Mouse (Mus musculus): ENCODE data around the gene Wdr45.

The Wdr45 gene

DNA sequence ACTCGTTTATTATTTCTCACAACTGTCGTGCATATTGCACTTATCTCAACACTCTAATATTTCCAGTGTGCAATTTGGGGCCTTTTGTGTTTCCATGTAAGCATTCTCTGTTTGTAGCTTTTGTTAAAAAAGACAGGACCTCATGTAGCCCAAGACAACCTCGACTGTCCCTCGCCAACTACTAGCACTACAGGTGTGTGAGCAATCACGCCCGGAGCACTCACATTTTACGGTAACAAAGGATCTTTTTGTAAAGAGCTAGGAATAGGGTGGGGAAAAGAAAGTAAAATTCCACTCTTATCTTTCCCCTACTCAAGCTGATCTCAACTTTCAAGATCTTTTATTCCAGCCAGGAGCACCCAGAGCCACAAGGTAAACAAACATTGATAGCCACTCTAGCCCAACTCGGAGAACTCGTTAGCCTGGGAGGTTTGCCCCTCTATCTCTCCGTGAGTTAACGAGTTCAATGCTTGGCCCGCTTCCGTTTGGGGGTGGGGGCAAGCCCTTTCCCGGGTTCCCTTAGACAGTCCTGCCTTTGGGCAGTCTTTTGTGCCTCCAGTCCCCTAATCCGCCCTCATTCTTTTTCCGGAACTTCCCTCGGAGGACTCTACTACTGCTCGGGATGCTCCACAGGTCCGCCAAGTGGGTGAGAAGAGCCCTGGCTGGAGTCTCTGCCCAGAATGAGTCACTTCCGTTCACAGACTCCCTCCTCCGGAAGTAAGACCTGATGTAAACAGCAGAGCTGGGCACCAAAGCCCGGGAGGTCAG lies 7.6 kb downstream of the Wdr45 start, which contains the start of gene Gm45208:
Gene Gm45208 (plus strand): TSS at position 732 of the 768 bp plus-strand sequence.
- peak; percentile 86 for DNase-seq (ENCODE audit: low read depth)

DNA sequence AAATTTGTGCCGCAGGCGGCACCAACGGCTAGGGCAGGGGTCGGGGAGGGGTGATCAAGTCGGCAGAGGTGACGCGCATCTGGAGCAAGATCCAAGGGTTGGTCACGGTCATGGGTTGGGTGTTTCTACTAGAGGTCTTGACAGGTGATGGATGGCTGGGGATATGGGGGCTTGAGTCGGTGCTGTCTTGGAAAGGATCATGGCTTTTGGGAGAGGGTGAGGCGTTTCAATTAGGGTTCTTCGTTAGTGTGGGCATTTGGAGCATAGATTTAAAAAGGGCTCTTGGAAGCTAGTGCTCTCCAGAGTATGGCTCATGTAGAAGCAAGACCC lies 8.1 kb downstream of the Wdr45 start:
- no peak for DNase-seq (ENCODE audit: low read depth)

DNA sequence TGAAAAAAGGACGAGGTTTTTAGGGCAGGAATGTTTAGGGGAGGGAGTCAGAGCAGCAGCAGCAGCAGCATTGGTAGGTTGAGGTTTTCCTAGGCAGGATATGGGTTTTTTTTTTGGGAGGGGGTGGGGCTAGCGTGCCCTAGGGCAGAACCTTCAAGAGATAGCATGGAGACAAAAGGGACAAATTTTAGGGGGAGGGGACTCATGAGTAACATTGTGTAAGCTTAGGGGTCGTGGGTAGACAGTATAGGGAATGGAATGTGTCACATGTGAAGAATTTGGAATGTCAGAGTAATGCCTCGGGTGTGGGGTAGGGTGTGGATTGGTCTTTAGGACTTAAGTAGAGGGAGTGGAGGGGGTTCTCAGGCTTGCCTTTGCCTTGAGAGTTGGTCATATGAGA lies 8.6 kb downstream of the Wdr45 start:
- peak; percentile 63 for DNase-seq (ENCODE audit: low read depth)

DNA sequence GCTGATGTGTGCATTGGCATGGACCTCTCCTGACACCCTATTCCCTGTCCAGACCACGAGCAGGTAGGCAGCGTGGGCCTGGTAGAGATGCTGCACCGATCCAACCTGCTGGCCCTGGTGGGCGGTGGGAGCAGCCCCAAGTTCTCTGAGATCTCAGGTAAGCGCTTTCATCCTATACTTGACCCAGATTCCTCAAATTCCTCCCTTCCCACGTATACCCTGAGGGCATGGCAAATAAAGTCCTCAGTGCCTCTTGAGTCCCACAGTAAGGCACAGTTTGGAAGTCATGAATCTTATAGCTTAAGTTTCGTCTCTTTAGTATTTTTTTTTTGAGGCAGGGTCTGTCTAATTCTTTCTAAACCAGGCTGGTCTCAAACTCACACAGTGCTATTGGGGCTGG lies 10.0 kb downstream of the Wdr45 start:
- DNase-seq (ENCODE audit: low read depth), result no peak

DNA sequence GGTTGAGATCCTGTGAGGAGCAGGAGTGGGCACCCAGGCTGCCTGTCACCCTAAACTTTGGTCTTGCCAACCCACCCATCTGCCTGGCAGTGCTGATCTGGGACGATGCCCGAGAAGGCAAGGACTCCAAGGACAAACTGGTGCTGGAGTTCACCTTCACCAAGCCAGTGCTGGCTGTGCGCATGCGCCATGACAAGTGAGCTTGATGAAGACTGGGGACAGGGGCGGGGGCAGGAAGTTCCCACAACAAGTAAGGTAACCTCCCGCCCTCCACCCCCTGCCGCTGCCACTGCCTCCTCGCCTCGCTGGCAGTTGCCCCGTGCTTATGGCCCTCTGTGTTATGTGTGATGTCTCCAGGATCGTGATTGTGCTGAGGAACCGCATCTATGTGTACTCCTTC lies 11.7 kb downstream of the Wdr45 start:
- DNase-seq (ENCODE audit: low read depth), result no peak

DNA sequence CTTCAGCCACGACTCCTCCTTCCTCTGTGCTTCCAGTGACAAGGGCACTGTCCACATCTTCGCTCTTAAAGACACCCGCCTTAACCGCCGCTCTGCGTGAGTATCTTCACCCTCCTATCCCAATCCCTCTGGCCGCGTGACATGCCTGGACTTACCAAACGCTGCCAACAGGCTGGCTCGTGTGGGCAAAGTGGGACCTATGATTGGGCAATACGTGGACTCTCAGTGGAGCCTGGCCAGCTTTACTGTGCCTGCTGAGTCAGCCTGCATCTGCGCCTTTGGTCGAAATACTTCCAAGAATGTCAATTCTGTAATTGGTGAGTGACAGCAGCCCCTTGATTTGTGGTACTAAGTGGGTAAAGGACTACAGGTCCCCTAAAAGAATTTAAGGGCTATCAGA lies 13.0 kb downstream of the Wdr45 start:
- DNase-seq (ENCODE audit: low read depth), result no peak

DNA sequence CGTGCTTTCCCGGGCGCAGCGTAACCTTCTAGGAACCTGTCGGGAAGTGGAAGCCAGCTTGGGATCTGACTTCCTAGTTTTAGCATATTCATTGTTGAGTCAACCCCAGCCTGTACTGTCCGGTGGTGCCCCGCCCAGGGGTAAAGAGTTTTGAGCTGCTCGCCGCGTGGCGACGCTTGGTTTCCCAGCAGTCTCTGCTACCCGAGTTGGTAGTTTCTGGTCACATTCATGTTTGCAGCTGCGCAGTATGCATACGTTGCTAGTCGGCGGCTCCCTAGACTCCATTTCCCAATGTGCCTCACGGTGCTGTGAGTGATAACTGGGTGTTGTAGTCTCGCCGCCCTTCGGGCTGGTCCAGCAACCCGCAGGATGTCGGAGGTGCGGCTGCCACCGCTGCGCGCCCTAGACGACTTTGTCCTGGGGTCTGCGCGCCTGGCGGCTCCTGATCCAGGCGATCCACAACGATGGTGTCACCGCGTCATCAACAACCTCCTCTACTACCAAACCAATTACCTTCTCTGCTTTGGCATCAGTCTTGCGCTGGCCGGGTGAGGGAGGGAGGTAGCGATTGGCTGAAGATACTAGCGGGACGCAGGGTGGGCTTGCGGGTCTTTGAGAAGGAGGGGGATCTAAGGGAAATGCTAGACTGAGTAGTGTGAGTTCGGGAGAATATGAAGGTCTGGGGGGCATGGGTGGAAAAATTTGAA lies 14.2 kb downstream of the Wdr45 start, which contains the start of gene Praf2:
Gene Praf2 (plus strand): TSS at position 225 of the 707 bp plus-strand sequence.
- DNase-seq (ENCODE audit: low read depth), result peak; percentile 84

DNA sequence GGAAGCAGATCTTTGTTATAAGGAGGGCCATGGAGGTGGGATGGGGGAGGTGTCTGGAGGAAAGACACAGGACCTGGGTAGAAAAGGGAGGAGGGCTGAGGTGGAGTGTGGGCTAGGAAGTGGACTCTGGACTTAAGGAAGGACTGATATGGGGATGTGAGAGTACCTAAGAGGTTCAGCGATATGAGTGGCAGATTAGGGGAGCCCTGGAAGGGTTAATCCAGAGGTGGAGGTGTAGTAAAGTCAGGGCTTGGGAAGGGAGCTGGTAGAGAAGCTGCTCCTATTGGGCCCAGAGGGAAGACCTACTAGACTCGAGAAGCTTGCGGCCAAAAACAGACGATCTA lies 14.8 kb downstream of the Wdr45 start:
- no peak for DNase-seq (ENCODE audit: low read depth)

DNA sequence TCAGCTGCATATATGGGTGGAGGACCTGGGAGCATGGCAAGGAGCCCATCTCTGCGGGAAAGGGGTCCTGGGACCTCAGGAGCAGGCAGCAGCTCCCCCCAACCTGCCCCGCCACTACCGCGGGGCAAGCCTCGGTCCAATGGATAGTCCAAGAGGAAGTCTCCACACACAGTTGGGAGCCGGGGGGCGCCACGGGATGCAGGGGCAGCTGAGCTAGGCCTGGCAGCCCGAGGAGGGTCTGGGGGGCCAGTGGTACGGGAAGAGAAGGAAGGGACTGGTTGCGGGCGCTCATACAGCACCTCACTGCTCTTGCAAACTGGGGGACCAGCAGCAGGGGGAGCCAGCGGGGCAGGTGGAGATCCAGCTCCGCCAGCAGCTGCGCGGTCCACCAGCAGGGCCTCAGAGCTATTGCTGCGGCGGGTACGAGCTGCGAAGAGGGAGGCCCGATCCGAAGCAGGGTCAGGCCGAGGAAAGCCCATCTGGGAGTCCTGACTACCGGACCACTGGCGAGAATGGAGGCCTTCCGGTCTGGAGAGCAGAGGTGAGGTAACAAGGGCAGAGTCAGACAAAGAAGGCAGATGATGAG lies 19.5 kb downstream of the Wdr45 start:
- peak; percentile 80 for DNase-seq (ENCODE audit: low read depth)

DNA sequence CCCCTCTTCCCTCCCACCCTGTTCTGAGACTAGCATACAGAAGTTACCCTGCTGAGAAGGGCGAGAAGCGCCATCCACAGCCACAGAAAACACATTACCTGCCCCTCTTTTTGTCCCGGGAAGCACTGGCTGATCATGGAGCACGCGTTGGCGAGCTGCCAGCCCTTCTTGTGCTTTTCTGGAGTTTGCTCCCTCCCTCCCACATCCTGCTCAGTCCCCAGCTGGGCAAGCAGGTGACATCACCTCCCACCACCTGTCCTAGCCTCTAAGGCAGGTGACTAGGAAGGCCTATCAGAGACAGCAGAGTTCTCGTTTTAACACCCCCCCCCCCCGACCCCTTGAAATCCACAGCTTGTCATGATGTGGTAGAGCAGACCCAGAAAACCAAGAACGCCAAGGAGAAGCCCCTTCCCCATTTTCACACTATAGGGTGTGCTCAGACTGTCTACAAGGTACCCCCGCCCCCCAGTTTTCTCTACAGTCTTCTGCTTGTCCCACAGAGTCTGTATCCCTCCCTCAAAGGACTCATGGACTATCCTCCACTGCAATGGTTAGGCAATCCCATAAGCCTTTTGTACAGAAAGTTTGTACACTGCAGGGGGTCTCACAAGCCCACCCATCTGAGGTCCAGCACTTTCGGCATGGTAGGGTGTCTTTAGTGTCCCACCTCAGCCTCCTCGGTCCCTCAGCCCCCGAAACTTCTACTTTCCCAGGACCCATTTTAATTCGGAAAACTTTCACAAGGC lies 25.4 kb downstream of the Wdr45 start:
- no peak for DNase-seq (ENCODE audit: low read depth)

DNA sequence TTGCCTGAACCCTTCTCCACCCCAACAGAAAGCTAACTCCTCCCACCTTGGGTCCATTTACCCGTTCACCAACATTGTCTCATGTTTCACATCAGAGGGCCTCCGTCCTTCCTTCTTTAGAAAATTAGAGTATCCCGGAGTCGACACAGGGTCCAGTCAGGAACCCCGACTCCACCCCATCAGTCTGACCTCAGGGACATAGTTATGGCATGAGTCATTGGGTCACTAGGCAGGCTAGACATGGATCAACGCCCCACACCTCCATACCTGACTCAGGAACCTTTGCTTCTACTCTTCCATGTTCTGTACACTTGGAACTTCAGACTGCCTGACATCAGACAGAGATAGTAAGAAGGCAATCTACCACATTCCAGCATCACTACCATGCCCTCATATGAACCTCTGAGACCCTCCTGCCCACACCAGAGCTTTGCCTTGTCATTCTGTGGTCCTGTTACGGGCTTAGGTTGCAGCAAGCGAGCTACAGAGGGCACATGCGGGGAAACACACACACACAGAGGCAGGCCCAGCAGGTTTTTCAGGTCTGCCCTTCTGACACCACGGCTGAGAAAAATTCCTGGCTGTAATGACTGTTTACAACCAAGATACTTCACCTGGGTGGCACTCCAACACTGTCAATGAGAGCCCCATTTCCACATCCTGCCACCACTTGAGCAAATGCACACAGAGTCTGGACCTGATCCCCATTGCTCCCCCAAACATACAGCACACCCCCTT lies 26.1 kb downstream of the Wdr45 start:
- DNase-seq (ENCODE audit: low read depth), result no peak

DNA sequence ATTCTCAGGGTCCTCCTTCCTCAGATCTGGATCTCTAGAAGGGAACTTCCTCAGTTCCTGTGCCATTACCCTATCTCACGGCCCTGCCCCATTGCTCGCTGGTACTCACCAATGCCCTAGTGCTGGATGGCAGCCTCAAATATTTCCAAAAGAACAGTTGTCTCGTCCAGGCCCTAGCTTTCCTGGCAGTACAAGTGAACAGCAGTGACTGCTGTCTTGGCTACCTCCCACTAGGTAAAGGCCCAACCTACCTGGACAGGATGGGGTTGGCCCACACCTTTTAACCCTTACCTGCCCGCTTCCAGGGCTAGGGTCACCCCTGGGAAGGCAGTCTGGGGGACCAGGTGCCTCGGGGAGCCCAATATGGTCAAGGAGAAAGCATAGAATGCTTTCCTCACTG lies 27.0 kb downstream of the Wdr45 start:
- no peak for DNase-seq (ENCODE audit: low read depth)

DNA sequence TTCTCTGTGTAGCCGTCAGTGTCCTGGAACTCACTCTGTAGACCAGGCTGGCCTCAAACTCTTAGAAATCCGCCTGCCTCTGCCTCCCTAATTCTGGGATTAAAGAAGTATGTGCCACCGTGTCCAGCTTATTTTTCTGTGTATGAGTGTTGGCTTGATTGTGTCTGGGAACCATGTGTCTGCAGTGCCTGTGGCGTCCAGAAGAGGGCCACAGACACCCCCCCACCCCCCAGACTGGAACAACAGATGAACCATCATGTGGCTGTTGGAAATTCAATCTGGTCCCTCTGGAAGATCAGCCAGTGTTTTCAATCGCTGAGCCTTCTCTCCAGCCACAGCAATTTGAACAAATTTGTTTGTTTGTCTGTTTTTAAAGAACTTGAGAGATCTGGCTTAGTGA lies 29.3 kb downstream of the Wdr45 start:
- peak; percentile 26 for DNase-seq (ENCODE audit: low read depth)

DNA sequence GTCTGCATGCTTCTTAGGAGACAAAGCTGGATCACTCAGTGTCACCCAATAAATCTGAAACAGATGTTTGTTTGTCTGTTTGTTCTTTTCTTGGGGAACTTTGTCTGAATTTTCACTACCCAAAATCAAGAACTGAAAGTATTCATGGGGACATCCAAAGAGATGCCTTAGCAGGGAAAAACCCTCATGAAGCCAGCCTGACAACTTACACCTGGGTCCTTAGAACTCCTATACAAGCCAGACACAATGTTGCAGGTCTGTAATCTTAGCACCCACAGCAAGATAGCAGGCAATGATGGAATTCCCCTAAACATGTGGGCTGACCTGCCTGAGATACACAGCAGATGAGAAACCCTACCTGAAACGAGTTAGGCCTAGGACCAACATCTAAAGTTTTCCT lies 30.8 kb downstream of the Wdr45 start:
- DNase-seq (ENCODE audit: low read depth), result no peak

DNA sequence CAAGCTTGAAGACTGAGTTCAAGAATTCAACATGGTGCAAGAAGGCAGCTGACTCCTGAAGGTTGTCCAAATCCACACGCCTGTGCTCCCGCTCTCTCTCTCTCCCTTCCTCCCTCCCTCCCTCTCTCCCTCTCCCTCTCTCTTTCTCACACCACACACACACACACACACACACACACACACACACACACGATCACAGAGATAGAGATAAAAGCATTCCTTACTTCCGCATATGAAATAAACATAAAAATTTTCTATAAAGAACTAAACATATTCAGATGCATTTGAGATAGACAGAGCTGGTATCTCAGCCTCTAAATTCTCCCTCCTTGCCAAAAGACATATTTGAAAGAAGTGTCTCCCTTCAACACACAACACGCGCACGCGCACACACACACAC lies 31.3 kb downstream of the Wdr45 start:
- DNase-seq (ENCODE audit: low read depth), result no peak

DNA sequence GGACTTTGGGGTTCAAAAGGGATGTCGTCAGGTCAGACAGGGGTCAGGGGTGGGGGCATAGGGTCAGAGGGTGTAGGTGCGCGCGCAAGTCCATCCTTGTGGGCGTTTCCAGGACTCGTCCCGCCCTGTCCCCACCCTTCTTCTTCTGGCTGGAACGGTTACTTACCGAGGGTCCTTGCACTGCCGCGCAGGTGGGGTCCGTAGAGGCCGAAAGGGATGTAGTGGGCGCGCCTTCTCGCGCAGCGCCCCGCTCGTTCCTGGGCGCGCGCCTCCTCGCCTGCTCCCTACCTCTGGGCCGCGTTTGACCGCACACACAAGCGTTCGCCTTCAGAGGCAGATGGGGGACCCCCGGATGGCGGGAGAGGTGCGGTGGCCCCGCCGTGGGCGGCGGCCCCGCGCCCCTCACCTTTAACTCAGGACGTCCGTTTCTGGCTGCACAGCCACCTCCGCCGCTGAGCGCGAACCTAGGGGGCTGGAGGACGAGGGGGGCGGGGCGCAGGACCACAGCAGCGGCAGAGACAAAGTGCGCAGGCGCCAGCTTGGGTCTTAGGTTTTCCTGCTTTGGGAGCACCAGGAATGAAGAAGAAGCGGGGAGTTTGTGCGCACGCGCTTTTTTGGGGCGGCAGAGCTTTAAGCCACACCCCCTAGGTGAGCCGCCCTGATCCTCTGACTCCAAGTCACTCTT lies 36.4 kb downstream of the Wdr45 start, which contains the start of gene Ccdc120:
Gene Ccdc120 (minus strand): TSS at position 474 of the 685 bp plus-strand sequence.
- DNase-seq (ENCODE audit: low read depth), result peak; percentile 29

DNA sequence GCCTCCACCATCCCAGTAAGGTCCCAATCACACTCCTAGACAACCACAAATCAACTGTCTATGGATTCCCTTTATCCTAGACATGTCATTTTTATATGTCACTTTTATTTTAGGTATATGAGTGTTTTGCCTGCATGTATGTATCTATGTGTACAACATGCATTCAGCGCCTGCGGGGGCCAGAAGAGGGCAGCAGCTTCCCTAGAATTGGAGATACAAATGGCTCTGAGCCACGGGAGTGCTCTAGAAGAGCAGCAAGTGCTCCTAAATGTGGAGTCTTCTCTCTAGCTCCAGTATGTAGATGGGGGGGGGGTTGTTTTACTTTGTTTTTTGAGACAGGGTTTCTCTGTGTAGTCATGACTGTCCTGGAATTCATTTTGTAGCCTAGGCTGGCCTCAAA lies 39.5 kb downstream of the Wdr45 start:
- DNase-seq (ENCODE audit: low read depth), result peak; percentile 33

DNA sequence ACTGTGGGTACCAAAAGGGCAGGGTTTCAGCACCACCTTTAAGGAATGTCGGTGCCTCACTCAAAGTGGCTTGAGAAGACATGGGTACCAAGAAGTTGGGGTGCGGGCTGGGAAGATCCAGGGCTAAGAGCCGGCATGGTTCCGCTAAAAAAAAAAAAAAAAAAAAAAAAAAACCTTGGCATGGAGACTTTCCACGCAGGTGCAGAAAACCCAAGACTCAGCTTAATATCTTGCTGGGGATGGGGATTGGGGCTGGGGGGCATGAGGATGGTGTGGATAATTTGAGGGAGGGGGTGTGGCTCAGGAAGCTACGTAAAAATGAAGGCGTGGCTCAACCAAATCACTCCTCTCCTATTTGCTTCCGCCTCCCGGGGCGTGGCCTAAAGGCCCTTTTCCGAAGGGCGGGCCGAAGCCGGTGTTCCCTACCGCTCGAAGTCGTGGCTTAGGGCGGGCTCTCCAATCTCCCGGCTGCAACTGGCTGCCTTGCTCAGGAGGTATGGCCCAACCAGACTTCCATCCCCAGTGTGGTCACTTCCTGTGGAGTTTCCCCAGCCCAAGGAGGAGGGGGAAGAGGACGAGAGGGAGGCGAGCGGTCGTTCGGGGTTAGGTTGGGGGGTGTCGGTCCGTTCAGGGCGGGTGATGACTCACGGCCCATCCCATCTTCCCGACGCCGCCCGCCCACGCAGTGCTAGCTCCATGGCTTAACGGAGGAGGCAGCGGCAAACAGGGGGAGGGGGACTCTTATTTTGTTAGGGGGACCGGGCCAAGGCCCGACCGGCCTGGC lies 48.2 kb downstream of the Wdr45 start, which contains the start of gene Tfe3:
Gene Tfe3 (plus strand): TSS at position 424 of the 784 bp plus-strand sequence.
- DNase-seq (ENCODE audit: low read depth), result peak; percentile 93

DNA sequence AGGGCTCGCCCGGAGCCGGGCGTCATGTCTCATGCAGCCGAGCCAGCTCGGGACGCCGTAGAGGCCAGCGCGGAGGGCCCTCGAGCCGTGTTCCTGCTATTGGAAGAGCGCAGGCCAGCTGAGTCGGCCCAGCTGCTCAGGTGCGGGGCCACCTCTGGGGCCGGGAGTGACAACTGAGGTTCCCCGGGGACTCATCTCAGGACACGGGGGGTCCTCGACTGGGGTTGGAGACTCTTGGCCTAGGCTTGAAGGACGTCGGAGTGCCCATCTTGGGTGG lies 48.7 kb downstream of the Wdr45 start:
- DNase-seq (ENCODE audit: low read depth), result no peak

DNA sequence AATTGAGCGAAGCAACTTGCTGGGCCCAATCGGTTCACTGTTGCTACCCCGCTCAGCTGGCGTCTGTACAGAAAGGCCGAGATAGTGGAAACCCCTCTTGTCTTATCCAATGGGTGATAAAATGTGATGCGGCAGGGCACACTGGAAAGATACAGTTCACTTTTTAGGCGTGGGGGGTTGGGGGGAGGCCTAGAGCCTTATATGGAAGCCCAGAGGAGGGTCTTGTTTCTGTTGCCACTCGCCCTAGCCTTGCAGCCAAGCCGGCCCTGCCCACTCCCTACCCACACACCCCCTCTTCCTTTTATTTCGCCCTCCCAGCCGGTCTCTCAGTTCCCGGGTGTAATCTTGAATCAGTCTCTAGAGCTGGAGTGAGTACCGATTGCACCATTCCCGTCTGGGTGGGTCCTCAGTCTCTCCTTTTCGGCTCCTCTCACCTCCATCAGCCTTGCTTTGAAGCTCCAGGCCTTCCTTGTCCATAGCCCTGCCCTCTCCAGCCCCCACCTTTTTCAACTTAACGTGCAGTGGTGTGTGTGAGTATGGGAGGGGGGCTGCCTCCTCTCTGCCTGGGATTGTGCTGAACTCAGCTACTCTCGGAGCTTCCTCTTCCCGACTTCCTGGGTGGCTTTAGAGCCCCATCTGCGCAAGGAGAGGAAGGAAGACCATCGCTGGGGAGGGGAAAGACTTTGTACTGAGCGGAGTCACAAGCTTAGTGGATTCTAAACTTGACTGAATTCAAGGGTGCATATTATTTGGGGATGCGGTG lies 49.7 kb downstream of the Wdr45 start:
- peak; percentile 56 for DNase-seq (ENCODE audit: low read depth)

All from induced T-regulatory cell, adult 2 months (primary cell).